Mouse (Mus musculus): ENCODE data around the gene Lrch4.

The Lrch4 gene

DNA sequence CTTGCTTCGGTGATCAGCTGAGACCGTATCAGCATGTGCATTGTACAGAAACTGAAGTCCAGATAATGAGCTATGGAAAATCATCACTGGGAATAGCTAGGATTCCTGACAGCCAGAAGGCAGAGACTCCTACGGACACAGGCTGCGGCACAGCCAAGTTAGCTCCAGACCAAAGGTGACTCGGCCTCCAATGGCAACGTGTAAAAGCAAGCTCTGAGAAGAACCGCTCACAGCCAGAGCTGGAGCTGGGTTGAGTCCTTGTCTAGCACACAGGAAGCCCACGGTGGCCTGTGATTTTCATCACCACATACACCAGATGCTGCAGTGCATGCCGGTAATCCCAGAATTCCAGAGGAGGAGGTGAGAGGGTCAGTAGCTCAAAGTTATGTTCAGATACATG lies 61.6 kb downstream of the Lrch4 start:
- no peak for DNase-seq (ENCODE audit: low read depth)
